Mouse (Mus musculus): Measurements from ENCODE around the gene Gm5741.

DNA sequence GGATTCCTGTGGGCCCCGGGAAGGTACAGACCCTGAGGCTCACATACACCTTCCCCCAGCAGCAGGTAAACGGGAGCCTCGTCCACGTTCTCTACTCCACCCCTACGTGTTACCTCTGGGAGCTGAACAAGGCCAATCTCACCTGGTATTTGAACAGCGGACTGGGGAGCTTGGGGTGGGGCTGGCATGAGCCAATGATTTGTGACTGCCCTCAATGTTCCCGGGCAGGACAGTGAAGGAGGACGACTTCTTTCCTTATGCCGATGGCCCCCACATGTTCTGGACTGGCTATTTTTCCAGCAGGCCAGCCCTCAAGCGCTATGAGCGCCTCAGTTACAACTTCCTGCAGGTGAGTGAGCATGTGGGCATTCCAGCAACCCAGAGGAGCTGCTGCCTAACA is 23.1 kb upstream of the Gm5741 start:
- TF ChIP-seq CTCF (conservative IDR thresholded peaks at IDR 0.05; ENCODE audit: low read length), result no peak
- no peak for TF ChIP-seq NANOG (IDR thresholded peaks at IDR 0.05; ENCODE audit: borderline replicate concordance, low read length)
